Mouse (Mus musculus): ENCODE data around the gene Sv2c.

Gene Sv2c

GRCm38 (mm10) chr13:95944621-95945020 lies 187.8 kb downstream of the Sv2c start:
- no peak for DNase-seq (ENCODE audit: low spot score)

DNA sequence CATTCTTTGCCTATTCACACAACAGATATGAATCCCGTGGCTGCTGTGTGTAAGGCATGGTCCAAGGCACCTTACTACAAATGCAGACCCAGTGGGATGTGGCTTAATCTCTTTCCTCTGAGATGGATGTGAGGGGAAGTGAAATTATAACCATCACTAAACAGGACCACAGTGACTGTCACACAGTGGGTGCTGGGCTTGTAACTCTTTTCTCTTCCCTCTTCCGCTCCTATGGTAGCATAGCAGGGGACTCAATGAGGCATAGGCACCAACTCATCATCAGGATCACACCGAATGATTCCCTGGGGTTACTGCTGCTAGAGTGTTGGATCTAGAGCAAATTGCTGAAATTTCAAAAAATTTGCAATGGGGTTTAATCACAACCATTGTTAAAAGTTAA lies 188.5 kb downstream of the Sv2c start:
- DNase-seq (ENCODE audit: low spot score), result no peak

DNA sequence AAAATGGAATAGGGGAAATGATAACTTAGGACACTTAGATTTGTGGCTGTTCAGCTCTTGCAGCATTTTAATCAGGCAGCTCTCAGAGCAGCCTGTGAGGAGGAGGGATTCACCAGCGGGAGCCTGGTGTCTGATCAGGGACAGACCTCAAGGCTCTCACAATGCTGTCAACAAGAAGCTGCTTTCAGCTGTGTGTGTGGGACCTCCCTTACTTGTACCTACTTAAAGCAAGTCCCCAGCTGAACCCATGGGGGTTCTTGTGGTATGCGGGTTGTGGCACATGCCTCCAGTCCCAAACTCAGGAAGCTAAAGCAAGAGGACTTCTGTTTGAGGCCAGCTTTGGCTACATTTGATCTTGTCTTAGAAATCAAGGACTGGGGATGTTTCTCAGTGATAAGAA lies 189.8 kb downstream of the Sv2c start:
- no peak for DNase-seq (ENCODE audit: low spot score)

DNA sequence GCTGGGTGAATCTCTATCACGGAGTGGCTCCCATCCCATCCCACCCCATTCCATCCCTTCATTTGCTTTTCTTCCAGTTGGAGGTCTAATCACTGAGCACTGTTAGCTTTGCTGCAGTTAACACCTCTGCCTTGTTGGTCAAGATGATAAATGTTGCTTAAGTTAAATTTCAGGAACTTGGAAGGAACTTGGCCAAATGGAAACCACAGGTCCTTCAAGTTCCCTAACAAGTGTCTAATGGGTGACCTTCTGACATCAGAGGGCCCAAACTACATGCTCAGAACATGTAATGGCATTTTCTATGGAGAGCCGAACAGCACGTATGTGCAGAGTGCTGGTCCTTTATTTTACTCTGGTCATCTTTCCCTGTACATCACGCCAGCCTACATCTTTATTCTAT lies 190.5 kb downstream of the Sv2c start:
- no peak for DNase-seq (ENCODE audit: low spot score)

DNA sequence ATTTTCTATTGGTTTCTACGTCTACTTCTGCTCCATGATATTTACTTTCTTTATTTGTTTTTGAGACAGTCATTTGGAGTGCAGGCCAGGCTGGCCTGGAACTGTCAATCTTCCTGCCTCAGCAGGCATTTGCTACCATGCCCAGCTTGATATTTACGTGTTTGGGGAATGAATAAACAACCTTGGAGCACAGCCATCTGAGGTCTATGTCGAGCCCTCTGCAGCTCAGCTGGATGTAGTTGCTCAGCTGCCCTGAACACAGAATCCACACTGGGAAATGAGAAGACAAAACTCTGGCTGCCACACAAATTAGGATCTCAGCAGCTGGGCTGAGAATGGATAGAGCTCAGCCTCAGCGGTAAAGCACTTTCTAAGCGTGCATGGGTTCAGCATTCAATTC lies 191.6 kb downstream of the Sv2c start:
- no peak for DNase-seq (ENCODE audit: low spot score)

DNA sequence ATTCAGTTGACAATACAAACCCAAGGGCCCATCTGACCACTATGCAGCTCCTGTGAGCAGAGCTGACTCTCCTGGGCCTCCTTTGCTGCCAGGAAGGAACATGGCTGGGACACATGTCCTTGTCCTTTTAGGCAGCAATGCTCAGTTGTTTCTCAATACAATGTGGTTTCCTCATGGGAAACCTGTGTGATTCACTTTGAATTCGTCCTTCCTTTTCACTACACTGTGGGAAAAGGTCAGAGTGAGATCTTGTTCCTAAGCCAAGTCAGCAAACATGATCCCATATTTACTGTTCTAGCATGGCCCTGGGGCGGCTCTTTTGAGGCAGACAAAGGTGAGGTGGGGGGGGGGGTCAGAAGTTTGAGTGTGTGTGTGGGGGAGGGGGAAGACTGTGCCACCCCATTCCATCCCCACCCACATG lies 208.2 kb downstream of the Sv2c start:
- DNase-seq (ENCODE audit: low spot score), result no peak

DNA sequence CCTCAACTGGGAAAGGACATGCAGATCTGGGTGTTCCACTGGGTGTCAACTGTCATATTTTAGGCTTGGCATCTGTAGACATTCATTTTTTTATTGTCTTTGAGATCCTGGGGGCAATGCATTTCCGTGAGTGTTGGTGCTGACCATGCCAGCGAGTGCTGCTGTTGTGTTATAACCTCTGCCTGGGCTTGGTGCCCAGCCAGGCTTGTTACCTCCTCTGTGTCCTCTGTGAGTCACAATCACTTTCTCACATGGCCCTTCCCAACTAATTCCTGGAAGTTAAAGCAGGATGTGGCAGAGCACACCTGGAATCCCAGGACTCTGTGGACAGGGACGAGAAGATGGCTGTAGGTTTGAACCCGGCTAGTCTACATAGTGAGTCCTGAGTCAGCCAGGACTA lies 209.8 kb downstream of the Sv2c start:
- DNase-seq (ENCODE audit: low spot score), result no peak

GRCm38 (mm10) chr13:95918624-95919284 lies 213.6 kb downstream of the Sv2c start:
- no peak for DNase-seq (ENCODE audit: low spot score)

DNA sequence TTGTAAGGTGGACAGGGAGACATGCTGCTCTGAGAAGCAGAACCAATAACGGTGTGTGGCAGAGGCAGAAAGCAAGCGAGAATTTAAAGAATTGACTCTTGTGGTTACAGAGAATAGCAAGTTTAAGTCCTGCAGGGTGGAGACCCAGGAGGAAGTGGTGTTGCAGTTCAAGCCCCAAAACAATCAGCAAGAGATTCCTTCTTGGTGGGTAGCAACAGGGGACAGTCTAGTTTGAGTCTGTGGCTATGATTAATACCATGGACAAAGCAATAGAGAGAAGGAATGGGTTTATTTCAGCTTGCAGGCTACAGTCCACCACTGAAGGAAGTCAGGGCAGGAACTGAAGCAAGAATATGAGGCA lies 219.4 kb downstream of the Sv2c start:
- no peak for DNase-seq (ENCODE audit: low spot score)

GRCm38 (mm10) chr13:95912157-95913045 lies 220.0 kb downstream of the Sv2c start:
- no peak for DNase-seq (ENCODE audit: low spot score)

DNA sequence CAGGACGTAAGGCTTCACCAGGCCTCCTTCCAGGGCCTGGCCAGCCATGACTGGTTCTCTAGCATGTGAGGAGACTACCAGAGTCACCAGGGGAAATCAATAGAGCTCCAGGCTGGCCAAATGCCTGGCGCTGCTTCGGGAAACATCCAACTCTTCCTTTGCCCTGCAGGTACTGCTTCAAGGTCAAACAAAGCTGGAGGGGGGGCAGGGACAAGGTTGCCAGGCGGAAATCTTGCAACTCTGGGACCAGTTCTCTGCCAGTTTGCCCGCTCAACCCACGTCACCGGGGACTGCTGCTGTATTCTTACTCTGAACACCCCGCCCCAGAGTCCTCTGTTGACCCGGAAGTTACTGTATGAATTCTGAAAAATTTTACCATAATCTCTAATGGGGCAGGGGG lies 222.1 kb downstream of the Sv2c start:
- no peak for DNase-seq (ENCODE audit: low spot score)

GRCm38 (mm10) chr13:95909244-95909643 lies 223.1 kb downstream of the Sv2c start:
- DNase-seq (ENCODE audit: low spot score), result no peak

All from urinary bladder, postnatal 25 days (tissue).